Mouse (Mus musculus) hindbrain, embryonic 11.5 days (tissue): ENCODE data around the gene Ldlrad1. TPM values are rescaled to one million over a fixed set of nuclear protein-coding genes. Genes with fewer than 3 reads are reported as not detected.

Experiments
- ATAC-seq: fragments of 200-750 bp; cut with Nextera tagmentation; 2 replicates; pipeline ENCODE4 v1.8.0; 2017; ENCODE audit warnings: mild to moderate bottlenecking, moderate TSS enrichment, moderate library complexity; ENCODE audit not compliant: low FRiP score
- DNase-seq: peaks from one replicate; pipeline ENCODE4 v3.0.0-alpha.2; 2015; ENCODE audit warnings: low spot score
- H3K27ac ChIP-seq: fragments of 300-500 bp; sonication (generic); 2 replicates; pipeline ENCODE4 v1.5.1; 2014; ENCODE audit warnings: mild to moderate bottlenecking, low read depth, low read length
- H3K27me3 ChIP-seq: fragments of 300-500 bp; sonication (generic); 2 replicates; pipeline ENCODE4 v1.6.1; 2014; ENCODE audit warnings: mild to moderate bottlenecking, low read length, moderate library complexity, mixed read lengths; ENCODE audit not compliant: control insufficient read depth, insufficient read depth
- H3K36me3 ChIP-seq: fragments of 300-500 bp; sonication (generic); 2 replicates; pipeline ENCODE4 v1.6.1; 2014; ENCODE audit warnings: mild to moderate bottlenecking, low read length, moderate library complexity, mixed read lengths; ENCODE audit not compliant: control insufficient read depth, insufficient read depth
- H3K4me1 ChIP-seq: fragments of 300-500 bp; sonication (generic); replicated peaks from 2 replicates; pipeline ENCODE4 v1.6.1; 2014; ENCODE audit warnings: low read length, mixed read lengths; ENCODE audit not compliant: control insufficient read depth, insufficient read depth
- H3K4me2 ChIP-seq: fragments of 300-500 bp; sonication (generic); replicated peaks from 2 replicates; pipeline ENCODE4 v1.6.1; 2014; ENCODE audit warnings: mild to moderate bottlenecking, low read depth, low read length
- H3K4me3 ChIP-seq: fragments of 300-500 bp; sonication (generic); 2 replicates; pipeline ENCODE4 v1.5.1; 2014; ENCODE audit warnings: low read depth, low read length
- H3K9ac ChIP-seq: fragments of 300-500 bp; sonication (generic); 2 replicates; pipeline ENCODE4 v1.6.1; 2014; ENCODE audit warnings: low read depth, low read length
- H3K9me3 ChIP-seq: fragments of 300-500 bp; sonication (generic); 2 replicates; pipeline ENCODE4 v1.6.1; 2016; ENCODE audit warnings: low read length; ENCODE audit not compliant: control insufficient read depth
- WGBS: fragments of 180-500 bp; shearing (Covaris S2); extraction: QIAGEN DNeasy Blood & Tissue Kit; methylation state at CpG from one replicate; pipeline ENCODE4 v1.1.7; 2014; 5-methylcytosine and 5-hydroxymethylcytosine counted together
- polyA plus RNA-seq: library from polyadenylated mRNA; unstranded; fragments of >200 nt; fragmentation: Nextera tagmentation; extraction: Ambion mirVana; gene quantifications from 2 replicates; pipeline ENCODE4 v1.2.1, GENCODE M21; 2014

The Ldlrad1 gene
- polyA plus RNA-seq, 1 experiment from 2014 or later: not detected

DNA sequence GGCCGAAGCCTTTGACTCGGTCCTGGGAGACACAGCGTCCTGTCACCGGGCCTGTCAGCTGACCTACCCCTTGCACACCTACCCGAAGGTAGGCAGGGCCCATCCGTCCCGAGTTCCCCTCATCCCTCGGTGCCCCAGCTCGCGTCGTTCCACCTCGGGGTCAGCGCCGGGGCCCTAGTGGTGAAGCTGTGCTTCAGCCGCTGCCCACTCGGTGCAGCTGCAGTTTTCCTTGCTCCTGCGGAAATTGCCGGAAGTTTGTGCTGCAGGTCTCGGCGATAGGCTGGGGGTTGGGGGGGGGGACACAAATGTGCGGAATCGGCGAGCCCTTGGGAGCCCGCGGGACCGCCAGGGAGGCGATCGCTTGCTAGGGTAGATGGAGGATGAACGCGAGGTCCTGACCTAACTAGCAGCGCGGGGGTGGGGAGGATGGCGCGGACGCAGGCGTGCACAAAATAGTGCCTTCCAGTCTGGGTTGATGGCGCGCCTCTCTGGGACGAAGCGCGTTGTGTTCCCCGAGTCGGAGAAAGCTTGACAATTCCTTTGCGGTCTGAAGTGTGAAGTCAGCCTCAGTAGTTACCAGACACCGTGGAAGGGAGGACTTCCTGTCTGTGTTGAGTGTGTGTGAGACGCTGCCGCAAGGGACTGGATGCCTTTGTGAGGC, 30.0 kb upstream of the Ldlrad1 start, which contains the start of gene Tceanc2:
TSS of gene Tceanc2 (minus strand) at position 287 of the 661 bp plus-strand sequence.
- Histone ChIP-seq H3K27ac (peak within 1 kb of the TSS; percentile 89), H3K9me3 (no peaks in the 10 kb centered on the region), H3K4me3 (peak within 1 kb of the TSS; percentile 98), H3K9ac (peak within 1 kb of the TSS; percentile 94), H3K4me2 (peak within 1 kb of the TSS; percentile 72), H3K4me1 (no peaks in the 10 kb centered on the region), H3K27me3 (no peaks in the 10 kb centered on the region), H3K36me3 (no peaks in the 10 kb centered on the region)
- DNase-seq (peak; percentile 64), ATAC-seq (peak; percentile 41)
- WGBS: 0% methylated on average over 46 of the region's 47 CpGs

DNA sequence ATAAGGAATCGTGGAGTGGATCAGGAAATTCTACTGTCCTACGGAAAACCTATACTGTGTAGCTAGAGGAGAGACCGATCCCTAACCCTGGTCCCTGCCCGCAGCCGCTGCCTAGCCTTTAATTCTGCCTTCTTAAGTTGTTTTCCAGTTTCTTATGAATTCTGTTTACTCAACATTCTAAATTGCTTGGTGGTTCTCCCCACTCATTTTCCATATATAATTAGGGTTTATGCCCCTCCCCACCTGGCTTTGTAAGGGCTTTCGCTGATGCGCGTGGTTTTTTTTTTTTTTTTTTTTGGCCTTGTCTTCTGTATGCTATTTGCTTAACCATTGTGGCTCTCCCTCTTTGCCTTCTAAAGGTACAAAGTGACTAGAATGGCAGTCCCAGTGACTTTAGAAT, 29.4 kb upstream of the Ldlrad1 start:
- Histone ChIP-seq H3K4me2 (peak overlapping the region; percentile 56), H3K4me1 (no peaks in the 10 kb centered on the region), H3K36me3 (no peaks in the 10 kb centered on the region), H3K27me3 (no peaks in the 10 kb centered on the region), H3K9ac (peak overlapping the region; percentile 94), H3K27ac (peak overlapping the region; percentile 89), H3K9me3 (no peaks in the 10 kb centered on the region), H3K4me3 (peak overlapping the region; percentile 98)
- WGBS: 5% methylated on average over 8 of the region's 8 CpGs
- ATAC-seq (no peak), DNase-seq (no peak)

DNA sequence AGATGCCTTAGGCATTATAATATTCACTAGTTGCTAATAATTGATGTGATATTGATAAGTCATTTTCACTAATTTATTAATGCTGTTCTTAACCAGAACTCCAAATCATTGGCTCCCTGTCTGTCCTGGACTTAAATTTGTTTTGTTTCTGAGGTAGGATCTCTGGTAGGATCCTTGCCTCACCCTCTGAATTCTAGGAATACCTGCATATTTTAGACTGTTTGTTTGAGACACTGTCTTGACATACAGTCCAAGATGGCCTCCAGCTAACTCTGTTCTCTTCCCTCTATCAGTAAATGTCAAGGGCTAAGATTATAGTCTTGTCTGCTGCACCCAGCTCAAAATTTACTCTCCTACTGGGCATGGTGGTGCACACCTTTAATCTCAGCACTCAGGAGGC, 28.2 kb upstream of the Ldlrad1 start:
- ATAC-seq (no peak), DNase-seq (no peak)
- Histone ChIP-seq H3K4me2 (no peak overlapping the region), H3K36me3 (no peaks in the 10 kb centered on the region), H3K9me3 (no peaks in the 10 kb centered on the region), H3K27me3 (no peaks in the 10 kb centered on the region), H3K4me1 (no peaks in the 10 kb centered on the region), H3K27ac (no peak overlapping the region), H3K9ac (no peak overlapping the region), H3K4me3 (no peak overlapping the region)

DNA sequence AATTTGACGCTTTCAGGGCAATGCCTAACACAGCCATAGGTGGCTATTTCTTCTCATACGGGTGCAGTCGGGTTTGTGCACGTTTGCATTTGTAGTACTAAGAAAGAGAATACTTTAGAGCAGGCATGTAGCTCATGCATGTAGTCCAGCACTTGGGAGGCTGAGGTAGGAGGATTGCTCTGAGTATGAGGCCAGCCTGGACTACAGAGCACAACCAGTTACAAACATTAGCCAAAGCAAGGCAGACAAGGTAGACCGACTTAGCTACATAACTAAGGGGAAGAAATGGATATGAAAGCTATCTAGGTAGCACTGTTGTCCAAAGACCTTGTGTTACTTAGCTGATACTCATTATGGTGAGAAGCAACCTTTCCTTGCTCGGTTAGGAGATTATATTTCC, 27.1 kb upstream of the Ldlrad1 start:
- H3K9me3 ChIP-seq: no peaks in the 10 kb centered on the region
- no peak for ATAC-seq
- no peaks in the 10 kb centered on the region for H3K4me1 ChIP-seq
- H3K27me3 ChIP-seq: no peaks in the 10 kb centered on the region
- 90% methylated on average over 6 of the region's 6 CpGs for whole genome bisulfite sequencing
- no peak overlapping the region for H3K4me3 ChIP-seq
- H3K9ac ChIP-seq: no peak overlapping the region
- no peak overlapping the region for H3K27ac ChIP-seq
- H3K4me2 ChIP-seq: no peak overlapping the region
- H3K36me3 ChIP-seq: no peaks in the 10 kb centered on the region
- DNase-seq: no peak

DNA sequence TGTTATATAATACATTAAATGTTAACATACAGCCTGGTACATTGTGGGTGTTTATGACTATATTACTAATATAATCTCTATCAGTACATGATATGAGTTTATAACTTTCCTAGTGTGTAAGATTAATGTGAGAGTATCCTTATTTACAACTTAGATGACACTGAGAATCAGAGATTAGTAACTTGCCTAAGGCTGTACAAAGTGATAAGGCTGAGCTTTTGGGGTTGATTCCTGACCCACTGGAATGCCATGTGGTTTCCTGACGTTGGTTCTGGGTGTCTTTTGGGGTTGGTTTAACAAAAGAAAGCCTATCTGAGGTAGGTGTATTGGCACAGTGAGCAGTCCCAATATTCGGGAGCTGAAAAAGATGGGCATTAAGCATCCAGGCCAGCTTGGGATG, 26.2 kb upstream of the Ldlrad1 start:
- Histone ChIP-seq H3K27ac (no peak overlapping the region), H3K4me2 (no peak overlapping the region), H3K36me3 (no peaks in the 10 kb centered on the region; the same call in 1 of the 2 replicates), H3K27me3 (no peaks in the 10 kb centered on the region), H3K4me3 (no peak overlapping the region), H3K9me3 (no peaks in the 10 kb centered on the region), H3K9ac (no peak overlapping the region), H3K4me1 (no peaks in the 10 kb centered on the region)
- DNase-seq (no peak), ATAC-seq (no peak)
- 81% methylated on average over 2 of the region's 2 CpGs for WGBS

DNA sequence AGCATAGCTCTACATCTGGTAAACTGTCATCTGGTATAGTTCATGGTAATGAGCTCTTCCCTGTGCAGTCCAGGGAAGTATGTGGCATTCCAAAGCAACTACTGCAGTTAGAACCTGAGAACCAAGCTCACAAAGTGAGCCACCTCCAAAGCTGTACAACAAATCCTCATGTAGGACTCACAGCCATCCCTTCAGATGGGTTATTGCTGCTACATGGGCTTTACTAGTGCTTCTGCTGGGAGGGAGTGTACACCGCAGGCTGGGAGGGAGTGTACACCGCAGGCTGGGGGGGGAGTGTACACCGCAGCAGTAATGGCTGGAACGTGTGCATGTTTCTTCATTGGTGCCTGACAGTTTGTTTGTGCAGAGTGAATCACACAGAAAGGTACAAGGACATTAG, 25.8 kb upstream of the Ldlrad1 start:
- Histone ChIP-seq H3K4me1 (no peaks in the 10 kb centered on the region), H3K4me3 (no peak overlapping the region), H3K27me3 (no peaks in the 10 kb centered on the region), H3K9me3 (no peaks in the 10 kb centered on the region), H3K36me3 (no peaks in the 10 kb centered on the region; the same call in 1 of the 2 replicates), H3K27ac (no peak overlapping the region), H3K4me2 (no peak overlapping the region), H3K9ac (no peak overlapping the region)
- DNase-seq: no peak
- 92% methylated on average over 4 of the region's 4 CpGs for WGBS
- no peak for ATAC-seq

DNA sequence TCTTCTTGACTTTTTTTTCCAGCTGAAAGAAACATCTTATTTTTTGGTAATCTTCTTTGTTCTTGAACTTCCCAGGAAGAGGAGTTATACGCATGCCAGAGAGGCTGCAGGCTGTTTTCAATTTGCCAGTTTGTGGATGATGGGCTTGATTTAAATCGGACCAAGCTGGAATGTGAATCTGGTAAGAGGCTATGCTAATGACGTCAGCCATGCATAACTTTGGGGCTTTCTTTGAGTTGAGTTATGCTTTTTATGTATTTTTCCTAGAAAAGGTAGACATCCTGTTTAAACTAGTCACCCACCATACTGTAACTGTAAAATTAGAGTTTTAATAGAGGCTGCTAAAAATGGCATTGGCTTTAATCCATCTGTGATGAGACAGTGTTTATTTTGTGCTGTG, 23.3 kb upstream of the Ldlrad1 start:
- no peak for DNase-seq
- no peak overlapping the region for H3K4me3 ChIP-seq
- 76% methylated on average over 3 of the region's 3 CpGs for WGBS
- no peak overlapping the region for H3K27ac ChIP-seq
- no peaks in the 10 kb centered on the region for H3K9me3 ChIP-seq
- no peak overlapping the region for H3K9ac ChIP-seq
- no peaks in the 10 kb centered on the region for H3K4me1 ChIP-seq
- ATAC-seq: no peak
- peaks cover 3% of the 10 kb centered on the region; the same call in 1 of the 2 replicates for H3K36me3 ChIP-seq
- no peaks in the 10 kb centered on the region for H3K27me3 ChIP-seq
- H3K4me2 ChIP-seq: no peak overlapping the region

DNA sequence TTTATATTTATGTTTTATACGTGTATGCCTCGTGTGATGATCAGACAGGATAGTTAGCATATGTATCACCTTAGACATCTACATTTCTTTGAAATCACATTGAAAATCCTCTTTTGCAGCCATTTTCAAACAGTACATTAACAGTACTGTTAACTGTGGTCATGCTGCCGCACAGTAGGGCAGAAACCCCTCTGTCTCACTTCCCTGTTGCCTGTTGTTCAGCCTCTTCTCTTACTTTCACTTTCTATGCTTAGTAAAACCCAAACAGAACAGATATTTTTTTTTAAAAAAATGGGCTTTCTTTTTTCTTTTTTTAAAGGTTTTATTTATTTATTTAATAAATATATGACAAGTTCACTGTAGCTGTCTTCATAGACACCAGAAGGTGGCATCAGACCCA, 15.1 kb upstream of the Ldlrad1 start:
- ATAC-seq: no peak
- WGBS: 96% methylated on average over 3 of the region's 3 CpGs
- Histone ChIP-seq H3K27ac (no peak overlapping the region), H3K36me3 (peaks cover 11% of the 10 kb centered on the region; the same call in 1 of the 2 replicates), H3K9me3 (no peaks in the 10 kb centered on the region), H3K4me2 (no peak overlapping the region), H3K27me3 (no peaks in the 10 kb centered on the region), H3K4me1 (no peaks in the 10 kb centered on the region), H3K4me3 (no peak overlapping the region), H3K9ac (no peak overlapping the region)
- no peak for DNase-seq

DNA sequence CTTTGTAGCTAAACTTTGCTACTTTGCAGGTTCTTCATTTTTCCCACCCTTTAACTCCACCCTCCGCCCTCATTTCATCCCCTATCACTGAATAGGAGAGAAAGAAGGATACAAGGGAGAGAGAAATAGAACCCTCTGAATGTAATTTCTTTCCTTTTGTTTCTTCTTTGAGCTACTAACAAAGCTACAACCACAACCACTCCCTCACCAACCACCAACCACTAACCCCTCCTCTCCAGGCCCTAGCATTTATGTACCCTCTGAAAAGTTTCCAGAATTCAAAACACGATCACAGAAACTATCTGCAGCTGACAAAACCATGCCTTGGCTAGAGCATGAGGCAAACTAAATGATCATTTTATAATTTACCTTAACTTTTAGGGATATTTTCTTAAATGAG, 12.5 kb upstream of the Ldlrad1 start:
- H3K4me1 ChIP-seq: no peaks in the 10 kb centered on the region
- H3K36me3 ChIP-seq: peaks cover 14% of the 10 kb centered on the region; the same call in 1 of the 2 replicates
- ATAC-seq: no peak

More for the DNA sequence above, 12.5 kb upstream of the Ldlrad1 start:
- no peak overlapping the region for H3K27ac ChIP-seq
- no peak for DNase-seq
- H3K9ac ChIP-seq: no peak overlapping the region
- no peak overlapping the region for H3K4me3 ChIP-seq
- H3K27me3 ChIP-seq: no peaks in the 10 kb centered on the region
- 98% methylated on average over 2 of the region's 2 CpGs for WGBS
- H3K9me3 ChIP-seq: no peaks in the 10 kb centered on the region
- H3K4me2 ChIP-seq: no peak overlapping the region
